Mouse (Mus musculus): ENCODE results near the gene Rasl10a.
A peak's percentile ranks its signal among the peaks of the same experiment; 100 is the strongest.

Gene Rasl10a

DNA sequence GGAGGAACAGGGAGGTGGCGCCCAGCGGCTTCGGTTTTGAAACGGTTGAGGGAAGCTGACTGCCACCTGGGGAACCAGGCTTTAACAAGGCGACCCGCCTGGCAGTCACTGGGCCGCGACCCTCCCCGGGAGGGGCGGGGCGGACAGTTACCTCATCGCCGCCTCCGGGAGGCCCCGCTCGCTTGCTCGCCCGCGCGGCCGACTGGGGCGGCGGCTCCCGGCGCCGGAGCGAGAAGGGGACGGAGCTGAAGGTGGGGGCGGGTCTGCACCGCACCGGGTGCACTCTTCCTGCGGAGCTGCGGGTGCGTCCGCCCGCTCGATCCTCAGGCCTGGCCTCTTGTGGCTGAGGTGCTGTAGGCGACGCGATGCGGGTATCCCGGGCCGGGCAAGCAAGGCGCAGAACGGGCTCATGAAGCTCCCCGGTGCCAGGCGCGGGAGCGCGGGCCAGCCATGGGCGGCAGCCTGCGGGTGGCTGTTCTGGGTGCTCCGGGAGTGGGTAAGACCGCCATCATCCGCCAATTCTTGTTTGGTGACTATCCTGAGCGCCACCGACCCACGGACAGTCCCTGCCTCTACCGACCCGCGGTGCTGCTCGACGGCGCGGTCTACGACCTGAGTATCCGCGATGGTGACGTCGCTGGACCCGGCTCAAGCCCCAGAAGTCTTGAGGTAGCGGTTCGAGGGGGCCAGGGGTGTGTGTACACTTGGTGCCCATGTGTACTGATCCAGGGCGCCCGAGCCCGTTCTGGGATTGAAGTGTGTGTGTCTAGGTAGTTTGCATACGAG lies at the start of gene Rasl10a:
Gene Rasl10a (plus strand): TSS at position 273 of the 786 bp plus-strand sequence.
- DNase-seq = peak; percentile 59

DNA sequence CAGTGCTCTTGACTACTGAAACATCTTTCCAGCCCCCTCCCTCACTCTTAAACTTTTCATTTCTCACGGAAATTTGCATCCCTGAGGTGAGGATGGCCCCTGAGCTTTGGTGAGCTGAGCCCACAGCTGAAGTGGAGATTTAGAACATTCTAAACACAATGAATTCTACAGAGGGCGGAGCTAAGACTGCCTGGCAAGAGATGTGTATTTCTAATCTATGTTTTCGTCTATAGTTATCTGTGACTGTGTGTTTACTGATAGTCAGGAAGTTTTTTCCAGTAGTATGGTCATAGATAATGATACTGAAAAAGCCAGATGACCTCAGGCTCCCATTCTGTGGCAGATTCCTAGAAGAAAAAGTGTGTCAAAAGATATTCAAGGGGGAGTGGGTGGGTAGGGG lies 49.1 kb upstream of the Rasl10a start:
- DNase-seq = no peak

GRCm38 (mm10) chr11:5009354-5010074 lies 48.4 kb upstream of the Rasl10a start:
- DNase-seq = no peak

- DNase-seq = no peak
Measured at GRCm38 (mm10) chr11:5010205-5010604, 47.7 kb upstream of the Rasl10a start.

DNA sequence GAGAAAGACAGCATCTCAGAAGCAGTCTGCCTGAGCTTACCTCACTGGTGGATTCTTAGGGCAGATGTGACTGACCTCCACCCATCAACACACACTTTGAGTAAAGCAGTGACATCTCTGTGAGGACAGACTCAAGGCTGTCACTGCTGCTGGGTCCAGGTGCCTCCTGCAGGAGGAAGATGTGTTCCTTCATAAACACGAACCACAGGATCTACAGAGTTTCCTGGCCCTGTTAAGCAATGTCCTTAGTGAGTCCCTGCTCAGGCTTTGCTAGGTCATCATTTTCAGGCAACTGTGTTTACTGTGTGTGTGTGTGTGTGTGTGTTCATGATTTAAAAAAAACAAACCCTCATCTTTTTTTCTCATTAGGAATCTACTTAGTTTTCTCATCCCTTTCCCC lies 46.4 kb upstream of the Rasl10a start:
- no peak for DNase-seq

DNA sequence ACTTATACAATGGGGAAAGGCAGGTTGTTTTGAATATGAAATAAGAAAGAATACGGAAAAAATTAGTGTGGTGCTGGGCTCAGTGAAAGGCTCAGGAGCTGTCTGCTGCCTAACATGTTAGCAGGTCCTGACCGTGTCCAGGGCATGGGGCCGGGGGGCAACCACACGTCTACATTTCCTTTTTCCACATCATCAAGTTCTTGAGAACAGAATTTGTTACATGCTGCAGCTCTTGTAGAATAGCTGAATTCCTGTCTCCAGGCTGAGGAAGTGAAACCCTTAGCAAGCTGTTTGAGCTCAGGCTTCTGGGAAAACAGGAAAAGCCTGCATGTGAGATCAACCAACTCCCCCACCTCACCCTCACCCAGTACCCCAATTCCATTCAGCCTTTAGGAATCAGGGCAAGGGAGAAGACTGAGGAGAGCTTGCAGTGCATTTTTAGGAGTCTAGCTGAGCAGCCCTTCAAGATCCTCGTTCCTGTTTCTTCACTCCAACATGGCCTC lies 45.7 kb upstream of the Rasl10a start:
- no peak for DNase-seq

GRCm38 (mm10) chr11:5015720-5016119 lies 42.2 kb upstream of the Rasl10a start:
- DNase-seq = peak; percentile 88

GRCm38 (mm10) chr11:5016286-5016685 lies 41.6 kb upstream of the Rasl10a start:
- no peak for DNase-seq

DNA sequence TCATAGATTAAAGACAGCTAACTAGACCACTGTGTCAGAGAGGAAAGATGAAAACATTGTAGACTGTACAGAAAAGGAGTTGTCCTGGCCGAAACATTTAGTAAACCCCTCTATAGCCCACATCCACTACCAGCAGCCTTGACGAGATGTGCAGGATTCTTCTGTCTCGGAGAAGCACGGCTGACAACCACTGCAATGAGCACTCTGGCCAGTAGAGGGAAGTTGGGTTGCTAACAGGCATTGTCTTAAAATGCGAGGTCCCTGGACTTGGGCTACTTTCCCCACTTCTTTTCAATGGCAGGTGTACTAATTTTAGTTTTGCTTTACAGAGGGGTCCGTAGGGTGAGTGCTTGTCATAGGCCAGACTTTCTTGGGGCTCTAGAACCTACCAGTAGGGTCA lies 40.4 kb upstream of the Rasl10a start:
- DNase-seq = no peak

DNA sequence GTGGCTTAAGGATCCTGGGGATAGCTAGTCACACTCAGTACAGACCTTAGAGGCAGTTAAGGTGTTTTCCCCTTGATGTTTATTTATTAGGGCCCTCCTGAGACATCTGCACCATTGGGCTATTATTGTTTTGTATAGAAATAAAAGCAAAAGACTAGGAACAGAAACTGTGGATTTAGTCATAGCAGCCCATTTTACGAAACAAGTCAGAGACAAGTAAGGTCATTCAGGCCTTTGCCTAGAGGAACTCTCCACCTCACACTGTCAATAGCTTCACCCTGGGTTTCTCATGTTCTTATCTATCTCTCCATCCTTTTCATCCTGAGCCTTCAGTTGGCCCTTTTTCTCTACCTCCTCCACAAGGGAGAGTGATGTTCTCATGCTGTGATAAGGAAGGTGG lies 32.8 kb upstream of the Rasl10a start:
- no peak for DNase-seq

GRCm38 (mm10) chr11:5028228-5028627 lies 29.7 kb upstream of the Rasl10a start:
- no peak for DNase-seq

DNA sequence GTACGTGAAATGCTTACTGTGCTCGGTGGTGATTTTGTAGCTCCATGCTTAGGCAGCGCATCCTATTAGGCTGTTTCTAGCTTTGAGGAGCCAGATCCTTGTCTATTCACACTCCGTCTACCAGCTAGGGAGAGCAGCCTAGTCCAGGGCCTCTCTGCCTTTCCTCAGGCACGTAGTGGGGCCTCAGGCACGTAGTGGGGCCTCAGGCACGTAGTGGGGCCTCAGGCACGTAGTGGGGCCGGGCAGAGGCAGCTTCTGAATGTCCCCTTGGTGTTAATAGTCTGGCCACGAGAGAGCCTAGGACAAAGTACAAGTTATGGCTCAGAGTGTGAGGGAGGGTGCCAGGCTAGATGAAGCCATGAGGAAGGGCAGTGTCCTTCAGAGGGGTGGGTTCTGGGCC lies 25.2 kb upstream of the Rasl10a start:
- no peak for DNase-seq

DNA sequence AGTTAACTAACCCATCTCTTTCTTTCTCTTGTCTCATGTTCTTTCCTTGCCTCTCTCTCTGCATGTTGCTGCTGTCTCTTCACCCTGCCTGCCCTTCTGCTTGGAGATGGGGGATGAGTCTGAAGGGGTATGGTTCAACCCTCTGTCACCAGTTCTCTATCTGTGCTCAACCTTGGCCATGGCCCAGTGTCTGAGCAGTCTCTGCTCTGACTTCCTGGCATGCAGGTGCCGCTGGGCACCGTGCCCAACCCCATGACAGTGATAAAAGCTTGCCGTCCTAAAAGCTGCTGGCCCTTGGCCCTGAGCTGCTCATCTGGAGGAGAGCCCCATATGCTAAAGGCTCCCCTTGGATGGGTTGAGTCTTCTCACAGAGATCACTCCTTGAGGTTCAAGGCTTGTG lies 24.8 kb upstream of the Rasl10a start:
- DNase-seq = no peak

DNA sequence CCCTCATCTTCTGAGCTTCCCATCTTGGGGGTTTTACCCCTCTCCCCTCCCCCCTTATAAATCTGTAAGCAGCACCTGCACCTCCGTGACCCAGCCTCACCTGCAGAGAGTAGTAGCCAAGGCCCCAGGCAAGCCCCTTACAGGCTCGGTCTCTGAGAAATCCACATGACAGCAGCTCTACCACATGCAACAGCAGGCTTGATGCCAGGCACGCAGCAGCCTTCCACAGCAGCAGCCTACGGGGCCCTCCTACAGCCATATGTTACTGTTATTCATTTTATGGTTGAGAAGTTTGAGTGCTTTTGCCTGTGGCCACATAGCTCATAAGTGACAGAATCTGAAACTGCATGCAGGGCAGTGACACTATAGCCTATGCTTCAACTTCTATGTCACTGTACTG lies 22.5 kb upstream of the Rasl10a start:
- no peak for DNase-seq

DNA sequence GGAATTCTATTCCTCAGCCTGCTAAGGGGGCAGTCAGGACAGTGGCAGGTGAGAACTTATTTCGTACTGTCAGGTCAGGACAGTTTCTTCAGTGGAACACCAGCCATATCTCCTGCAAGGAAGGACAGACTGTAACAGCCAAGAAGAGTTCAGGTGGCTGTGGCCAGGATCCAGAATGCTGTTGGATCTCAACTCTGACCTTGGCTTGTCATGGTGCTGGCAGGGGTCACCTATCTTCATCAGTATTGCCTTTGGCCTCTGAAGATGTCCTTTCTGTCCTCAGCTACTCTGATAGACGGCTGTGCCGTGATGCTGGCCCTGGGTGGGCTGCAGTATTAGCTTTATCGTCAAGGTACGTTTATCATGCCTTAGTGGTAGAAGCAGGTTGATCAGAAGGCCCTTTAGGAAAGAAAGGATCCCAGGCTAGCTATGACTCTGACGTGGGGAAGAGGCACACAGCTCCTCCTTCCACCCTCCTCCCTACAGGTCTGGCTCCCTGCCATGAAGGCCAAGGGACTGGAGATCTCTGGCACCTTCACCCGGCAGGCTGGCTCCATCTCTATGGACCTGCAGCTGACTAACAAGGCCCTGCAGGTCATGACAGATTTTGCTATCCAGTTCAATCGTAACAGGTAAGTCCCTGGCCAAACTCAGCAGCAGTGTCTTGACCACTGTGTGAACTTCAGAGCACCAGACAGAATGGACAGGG lies 20.6 kb upstream of the Rasl10a start:
- DNase-seq = no peak

- DNase-seq = no peak
Measured at GRCm38 (mm10) chr11:5040585-5040984, 17.3 kb upstream of the Rasl10a start.

DNA sequence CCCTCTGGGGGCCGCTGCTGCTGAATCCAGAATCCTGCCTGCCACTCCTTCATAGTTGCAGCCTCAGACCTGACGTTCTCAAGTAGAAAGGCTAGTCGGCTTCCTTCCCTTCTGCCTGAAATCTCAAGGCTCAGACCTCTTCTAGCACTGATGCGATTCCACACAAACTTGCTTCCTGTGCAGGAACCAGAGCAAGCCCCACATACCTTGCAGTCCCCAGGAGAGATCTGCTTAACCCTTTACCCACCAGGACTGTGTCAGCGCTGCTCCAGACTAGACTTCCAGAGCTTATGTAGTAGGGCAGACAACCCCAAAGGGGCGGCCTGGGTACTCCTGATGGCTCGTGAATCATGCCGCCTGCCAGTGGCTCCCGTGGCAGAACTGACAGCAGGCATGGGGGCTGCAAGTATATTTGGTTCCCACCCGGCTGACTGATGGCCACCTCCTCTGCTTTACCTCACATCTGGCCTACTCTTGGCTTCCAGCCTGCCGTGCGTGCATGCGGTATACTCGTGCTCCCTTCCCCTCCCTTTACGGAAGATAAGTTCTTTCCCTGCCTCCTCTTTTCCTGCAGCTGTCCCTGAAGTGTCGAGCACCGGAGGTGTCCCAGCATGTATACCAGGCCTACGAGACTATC lies 16.7 kb upstream of the Rasl10a start:
- no peak for DNase-seq

DNA sequence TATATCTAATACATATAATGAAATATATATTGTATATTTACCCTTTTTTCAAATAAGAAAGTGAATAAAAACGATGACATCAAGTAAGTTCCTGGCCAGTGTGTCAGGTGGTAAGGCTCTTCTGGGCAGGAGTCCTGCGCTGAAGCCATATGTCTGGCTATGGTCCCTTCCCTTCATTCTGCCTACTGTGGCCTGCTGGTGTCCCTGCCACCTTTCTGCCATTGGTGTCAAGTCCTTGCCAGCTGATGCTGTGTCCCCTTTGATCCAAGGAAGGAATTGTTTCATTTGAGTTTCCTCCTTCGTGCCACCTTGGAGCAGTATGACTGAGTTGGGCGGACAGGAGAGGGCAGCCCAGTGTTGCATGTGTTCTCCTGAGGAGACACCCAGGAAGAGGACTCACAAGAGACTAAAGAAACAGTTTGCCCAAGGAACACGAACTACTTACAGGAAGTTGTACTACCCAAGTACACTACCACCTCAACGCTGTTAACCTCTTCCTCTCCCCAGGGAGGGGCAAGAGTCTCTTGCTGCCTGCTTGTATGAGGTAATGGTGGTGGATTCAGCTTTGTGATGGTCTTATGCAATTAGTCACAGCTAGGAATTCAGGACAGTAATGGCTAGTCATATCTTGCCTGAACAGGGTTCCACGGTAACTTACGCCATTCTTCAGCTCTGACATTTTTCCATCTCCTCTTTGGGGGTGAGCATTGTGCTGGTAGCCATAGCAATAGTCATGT lies 15.1 kb upstream of the Rasl10a start:
- DNase-seq = no peak

GRCm38 (mm10) chr11:5046321-5046926 lies 11.5 kb upstream of the Rasl10a start:
- DNase-seq = no peak

- DNase-seq = no peak
Measured at GRCm38 (mm10) chr11:5051629-5052028, 6.3 kb upstream of the Rasl10a start.

- no peak for DNase-seq
Measured at GRCm38 (mm10) chr11:5052200-5052854, 5.6 kb upstream of the Rasl10a start.

Measured in lung, postnatal 36 days (tissue).